Mouse (Mus musculus) kidney, postnatal 0 days (tissue): ENCODE data around the gene Tacr3. TPM values are rescaled to one million over a fixed set of nuclear protein-coding genes. Genes with fewer than 3 reads are reported as not detected.

Experiments used
- ATAC-seq: fragments of 200-750 bp; cut with Nextera tagmentation; replicated peaks from 2 replicates; pipeline ENCODE4 v1.8.0; 2017; ENCODE audit warnings: low read depth, moderate number of reproducible peaks, moderate TSS enrichment, moderate library complexity; ENCODE audit not compliant: low FRiP score
- DNase-seq: peaks from one replicate; pipeline ENCODE4 v3.0.0-alpha.2; 2016; ENCODE audit warnings: low spot score
- H3K27ac ChIP-seq: fragments of 300-500 bp; sonication (generic); 2 replicates; pipeline ENCODE4 v1.5.1; 2014; ENCODE audit warnings: mild to moderate bottlenecking
- H3K27me3 ChIP-seq: fragments of 300-500 bp; sonication (generic); 2 replicates; pipeline ENCODE4 v1.6.1; 2014; ENCODE audit warnings: low read length, mixed read lengths; ENCODE audit not compliant: insufficient read depth
- H3K36me3 ChIP-seq: fragments of 300-500 bp; sonication (generic); 2 replicates; pipeline ENCODE4 v1.6.1; 2014; ENCODE audit warnings: low read length, mixed read lengths; ENCODE audit not compliant: insufficient read depth
- H3K4me1 ChIP-seq: fragments of 300-500 bp; sonication (generic); replicated peaks from 2 replicates; pipeline ENCODE4 v1.6.1; 2014; ENCODE audit warnings: antibody characterized with exemption, low read length, mixed read lengths; ENCODE audit not compliant: insufficient read depth
- H3K4me2 ChIP-seq: fragments of 300-500 bp; sonication (generic); 2 replicates; pipeline ENCODE4 v1.6.1; 2014; ENCODE audit warnings: mild to moderate bottlenecking, low read length, moderate library complexity, mixed read lengths
- H3K4me3 ChIP-seq: fragments of 300-500 bp; sonication (generic); replicated peaks from 2 replicates; pipeline ENCODE4 v1.5.1; 2014; ENCODE audit warnings: low read depth, low read length
- H3K9ac ChIP-seq: fragments of 300-500 bp; sonication (generic); 2 replicates; pipeline ENCODE4 v1.6.1; 2014; ENCODE audit warnings: low read depth, low read length
- H3K9me3 ChIP-seq: fragments of 300-500 bp; sonication (generic); replicated peaks from 2 replicates; pipeline ENCODE4 v1.6.1; 2016; ENCODE audit warnings: low read length, inconsistent platforms, mixed read lengths
- CTCF ChIP-seq: IDR thresholded peaks from 2 replicates; pipeline ENCODE4 v1.5.1; 2016; ENCODE audit warnings: antibody characterized with exemption, low read depth, mild to moderate bottlenecking, moderate library complexity
- WGBS: fragments of 180-500 bp; shearing (Covaris S2); extraction: QIAGEN DNeasy Blood & Tissue Kit; methylation state at CpG from one replicate; pipeline ENCODE4 v1.1.7; 2014; 5-methylcytosine and 5-hydroxymethylcytosine counted together
- polyA plus RNA-seq: library from polyadenylated mRNA; unstranded; fragments of >200 nt; fragmentation: Nextera tagmentation; extraction: Ambion mirVana; gene quantifications from 2 replicates; pipeline ENCODE4 v1.2.1, GENCODE M21; 2015

Tacr3 gene
- polyA plus RNA-seq, 1 experiment from 2014 or later: 1.6 TPM

GRCm38 (mm10) chr3:134908890-134909289, 80.1 kb downstream of the Tacr3 start:
- no peak for TF ChIP-seq CTCF
- no peak for DNase-seq
- H3K4me1 ChIP-seq: no peaks in the 10 kb centered on the region
- 84% methylated on average over 3 of the region's 3 CpGs for WGBS
- no peak overlapping the region for H3K27ac ChIP-seq
- no peaks in the 10 kb centered on the region for H3K9me3 ChIP-seq
- no peak overlapping the region for H3K4me3 ChIP-seq
- H3K36me3 ChIP-seq: no peaks in the 10 kb centered on the region
- no peaks in the 10 kb centered on the region for H3K27me3 ChIP-seq
- H3K9ac ChIP-seq: no peak overlapping the region
- no peak for ATAC-seq
- no peak overlapping the region for H3K4me2 ChIP-seq

- no peaks in the 10 kb centered on the region for H3K36me3 ChIP-seq
- H3K27me3 ChIP-seq: no peaks in the 10 kb centered on the region
- no peak overlapping the region for H3K4me2 ChIP-seq
- ATAC-seq (no peak), DNase-seq (no peak)
- H3K9me3 ChIP-seq: no peaks in the 10 kb centered on the region
- no peaks in the 10 kb centered on the region for H3K4me1 ChIP-seq
- no peak overlapping the region for H3K9ac ChIP-seq
- H3K4me3 ChIP-seq: no peak overlapping the region
- WGBS: 84% methylated on average over 1 of the region's 1 CpGs
- no peak for TF ChIP-seq CTCF
- H3K27ac ChIP-seq: no peak overlapping the region
These were observed 105.9 kb downstream of the Tacr3 start for GRCm38 (mm10) chr3:134934703-134935102.

GRCm38 (mm10) chr3:134935461-134935860, 106.7 kb downstream of the Tacr3 start:
- DNase-seq (no peak), ATAC-seq (no peak)
- TF ChIP-seq CTCF: no peak
- 83% methylated on average over 4 of the region's 4 CpGs for WGBS
- H3K9ac ChIP-seq: no peak overlapping the region
- no peaks in the 10 kb centered on the region for H3K27me3 ChIP-seq
- H3K4me1 ChIP-seq: no peaks in the 10 kb centered on the region
- H3K9me3 ChIP-seq: no peaks in the 10 kb centered on the region
- no peaks in the 10 kb centered on the region for H3K36me3 ChIP-seq
- H3K27ac ChIP-seq: no peak overlapping the region
- H3K4me2 ChIP-seq: no peak overlapping the region
- no peak overlapping the region for H3K4me3 ChIP-seq

GRCm38 (mm10) chr3:134963461-134963860, 134.7 kb downstream of the Tacr3 start:
- Histone ChIP-seq H3K4me1 (no peaks in the 10 kb centered on the region), H3K36me3 (no peaks in the 10 kb centered on the region), H3K27me3 (no peaks in the 10 kb centered on the region), H3K9ac (no peak overlapping the region), H3K9me3 (no peaks in the 10 kb centered on the region), H3K4me3 (no peak overlapping the region), H3K27ac (no peak overlapping the region), H3K4me2 (no peak overlapping the region)
- no peak for TF ChIP-seq CTCF
- ATAC-seq: no peak
- no peak for DNase-seq
- 67% methylated on average over 6 of the region's 6 CpGs for WGBS

GRCm38 (mm10) chr3:134978902-134979301, 150.1 kb downstream of the Tacr3 start:
- no peak for ATAC-seq
- no peak overlapping the region for H3K4me3 ChIP-seq
- no peak for DNase-seq
- 0 out of 2 replicates have a peak, but pooled peaks cover 6% of the 10 kb centered on the region for H3K4me1 ChIP-seq
- no peak overlapping the region for H3K27ac ChIP-seq
- H3K9ac ChIP-seq: no peak overlapping the region
- no peak overlapping the region for H3K4me2 ChIP-seq
- H3K9me3 ChIP-seq: no peaks in the 10 kb centered on the region
- H3K27me3 ChIP-seq: no peaks in the 10 kb centered on the region
- 36% methylated on average over 3 of the region's 3 CpGs for WGBS
- H3K36me3 ChIP-seq: no peaks in the 10 kb centered on the region
- TF ChIP-seq CTCF: no peak

- Histone ChIP-seq H3K27ac (no peak overlapping the region), H3K27me3 (no peaks in the 10 kb centered on the region), H3K4me2 (no peak overlapping the region), H3K9me3 (no peaks in the 10 kb centered on the region), H3K4me3 (no peak overlapping the region), H3K4me1 (0 out of 2 replicates have a peak, but pooled peaks cover 6% of the 10 kb centered on the region), H3K36me3 (no peaks in the 10 kb centered on the region), H3K9ac (no peak overlapping the region)
- no peak for TF ChIP-seq CTCF
- no peak for ATAC-seq
- 23% methylated on average over 3 of the region's 3 CpGs for WGBS
- peak; percentile 82 for DNase-seq
These were observed 151.3 kb downstream of the Tacr3 start for GRCm38 (mm10) chr3:134980140-134980539.
